Mouse (Mus musculus) E14TG2a.4 (cell line): ENCODE data around the gene Wdr26.

Experiments
- CTCF ChIP-seq: conservative IDR thresholded peaks from 2 replicates; pipeline ENCODE4 v1.5.1; 2014; ENCODE audit warnings: low read length
- POU5F1 ChIP-seq: IDR thresholded peaks from 2 replicates; pipeline ENCODE4 v1.6.1; 2014; ENCODE audit warnings: low read length, borderline replicate concordance

- TF ChIP-seq CTCF (no peak), POU5F1 (no peak)
Measured at GRCm38 (mm10) chr1:181210147-181210546, 1.7 kb downstream of the Wdr26 start.
